Mouse (Mus musculus) heart, embryonic 16.5 days (tissue): Measurements from ENCODE around the gene Slc39a13. TPM values are rescaled to one million over a fixed set of nuclear protein-coding genes. Genes with fewer than 3 reads are reported as not detected.
"Not testable (repeated sequence)": the region's sequence is repeated elsewhere in the genome, so short reads cannot be mapped to it uniquely, and the experiment has no call there.

Experiments used
- ATAC-seq: fragments of 200-750 bp; cut with Nextera tagmentation; replicated peaks from 2 replicates; pipeline ENCODE4 v1.8.0; 2017; ENCODE audit warnings: moderate number of reproducible peaks; ENCODE audit not compliant: insufficient read depth, low FRiP score; ENCODE audit errors: extremely low read depth
- H3K27ac ChIP-seq: fragments of 300-500 bp; sonication (generic); 2 replicates; pipeline ENCODE4 v1.5.1; 2014; ENCODE audit warnings: mild to moderate bottlenecking, low read length, control low read depth, moderate library complexity
- H3K27me3 ChIP-seq: fragments of 300-500 bp; sonication (generic); 2 replicates; pipeline ENCODE4 v1.6.1; 2014; ENCODE audit warnings: low read length, mixed read lengths; ENCODE audit not compliant: control insufficient read depth, insufficient read depth
- H3K36me3 ChIP-seq: fragments of 300-500 bp; sonication (generic); 2 replicates; pipeline ENCODE4 v1.6.1; 2014; ENCODE audit not compliant: control insufficient read depth, insufficient read depth
- H3K4me1 ChIP-seq: fragments of 300-500 bp; sonication (generic); 2 replicates; pipeline ENCODE4 v1.6.1; 2014; ENCODE audit warnings: low read length, mixed read lengths; ENCODE audit not compliant: control insufficient read depth, insufficient read depth
- H3K4me2 ChIP-seq: fragments of 300-500 bp; sonication (generic); 2 replicates; pipeline ENCODE4 v1.6.1; 2014; ENCODE audit warnings: low read depth, mild to moderate bottlenecking, control low read depth, low read length
- H3K4me3 ChIP-seq: fragments of 300-500 bp; sonication (generic); 2 replicates; pipeline ENCODE4 v1.5.1; 2014; ENCODE audit warnings: mild to moderate bottlenecking, control low read depth, low read length
- H3K9ac ChIP-seq: fragments of 300-500 bp; sonication (generic); 2 replicates; pipeline ENCODE4 v1.6.1; 2014; ENCODE audit warnings: low read length, control low read depth
- H3K9me3 ChIP-seq: fragments of 300-500 bp; sonication (generic); replicated peaks from 2 replicates; pipeline ENCODE4 v1.6.1; 2016; ENCODE audit warnings: low read length; ENCODE audit not compliant: control insufficient read depth
- WGBS: fragments of 180-500 bp; shearing (Covaris S2); extraction: QIAGEN DNeasy Blood & Tissue Kit; methylation state at CpG from one replicate; pipeline ENCODE4 v1.1.7; 2014; 5-methylcytosine and 5-hydroxymethylcytosine counted together
- polyA plus RNA-seq: library from polyadenylated mRNA; unstranded; fragments of >200 nt; fragmentation: Nextera tagmentation; extraction: Ambion mirVana; gene quantifications from 2 replicates; pipeline ENCODE4 v1.2.1, GENCODE M21; 2015

Slc39a13 gene
- polyA plus RNA-seq, 1 experiment from 2014 or later, result 61.3 TPM

GRCm38 (mm10) chr2:91051917-91052316, 18.3 kb downstream of the Slc39a13 start:
- Histone ChIP-seq H3K9me3 (no peaks in the 10 kb centered on the region), H3K4me3 (no peak overlapping the region), H3K27me3 (no peaks in the 10 kb centered on the region), H3K9ac (no peak overlapping the region), H3K36me3 (peaks cover 15% of the 10 kb centered on the region), H3K4me1 (peaks cover 6% of the 10 kb centered on the region), H3K4me2 (no peak overlapping the region), H3K27ac (no peak overlapping the region)
- WGBS, result 65% methylated on average over 3 of the region's 3 CpGs
- ATAC-seq, result no peak

GRCm38 (mm10) chr2:91047359-91047758, 22.9 kb downstream of the Slc39a13 start:
- Histone ChIP-seq H3K36me3 (no peaks in the 10 kb centered on the region), H3K27ac (no peak overlapping the region), H3K9me3 (no peaks in the 10 kb centered on the region), H3K27me3 (no peaks in the 10 kb centered on the region), H3K9ac (no peak overlapping the region), H3K4me2 (no peak overlapping the region), H3K4me1 (no peaks in the 10 kb centered on the region), H3K4me3 (no peak overlapping the region)
- WGBS, result 80% methylated on average over 9 of the region's 9 CpGs
- ATAC-seq, result no peak

- not testable (repeated sequence) for H3K4me3 ChIP-seq, H3K9ac ChIP-seq, H3K4me2 ChIP-seq, H3K4me1 ChIP-seq, H3K36me3 ChIP-seq, H3K9me3 ChIP-seq, H3K27me3 ChIP-seq, ATAC-seq, H3K27ac ChIP-seq
- 74% methylated on average over 1 of the region's 1 CpGs for WGBS
These were observed 24.4 kb downstream of the Slc39a13 start for GRCm38 (mm10) chr2:91045805-91046204.

GRCm38 (mm10) chr2:91044727-91045126, 25.5 kb downstream of the Slc39a13 start:
- H3K4me2 ChIP-seq, result no peak overlapping the region
- H3K36me3 ChIP-seq, result peaks cover 2% of the 10 kb centered on the region; the same call in 1 of the 2 replicates

GRCm38 (mm10) chr2:91042651-91043398, 27.4 kb downstream of the Slc39a13 start:
- peaks cover 3% of the 10 kb centered on the region; the same call in 1 of the 2 replicates for H3K36me3 ChIP-seq
- H3K9ac ChIP-seq, result no peak overlapping the region
- no peaks in the 10 kb centered on the region for H3K4me1 ChIP-seq
- no peak overlapping the region for H3K27ac ChIP-seq
- no peaks in the 10 kb centered on the region; the same call in 1 of the 2 replicates for H3K9me3 ChIP-seq
- H3K27me3 ChIP-seq, result no peaks in the 10 kb centered on the region
- H3K4me2 ChIP-seq, result no peak overlapping the region
- peak; percentile 25; the same call in 1 of the 2 replicates for ATAC-seq
- WGBS, result 63% methylated on average over 20 of the region's 21 CpGs
- H3K4me3 ChIP-seq, result no peak overlapping the region

More at GRCm38 (mm10) chr2:91044727-91045126, 25.5 kb downstream of the Slc39a13 start:
- Histone ChIP-seq H3K9ac (no peak overlapping the region), H3K4me3 (no peak overlapping the region), H3K27me3 (no peaks in the 10 kb centered on the region), H3K27ac (no peak overlapping the region), H3K9me3 (no peaks in the 10 kb centered on the region; the same call in 1 of the 2 replicates), H3K4me1 (no peaks in the 10 kb centered on the region)
- 62% methylated on average over 13 of the region's 13 CpGs for WGBS
- ATAC-seq, result no peak

- H3K9me3 ChIP-seq, result no peaks in the 10 kb centered on the region; the same call in 1 of the 2 replicates
- H3K4me3 ChIP-seq, result no peak overlapping the region
- H3K4me2 ChIP-seq, result no peak overlapping the region
- peaks cover 3% of the 10 kb centered on the region; the same call in 1 of the 2 replicates for H3K36me3 ChIP-seq
- H3K4me1 ChIP-seq, result no peaks in the 10 kb centered on the region
- no peaks in the 10 kb centered on the region for H3K27me3 ChIP-seq
- no peak overlapping the region for H3K27ac ChIP-seq
- H3K9ac ChIP-seq, result no peak overlapping the region
- ATAC-seq, result 0 out of 2 replicates have a peak, but pooled peaks have one; percentile 15
- 62% methylated on average over 8 of the region's 8 CpGs for WGBS
These were observed 28.4 kb downstream of the Slc39a13 start for GRCm38 (mm10) chr2:91041786-91042185.

GRCm38 (mm10) chr2:91035385-91035784, 34.8 kb downstream of the Slc39a13 start, which contains the start of gene Rapsn:
Rapsn (plus strand) TSS chr2:91035620.
- H3K4me1 ChIP-seq, result peaks cover 2% of the 10 kb centered on the region; the same call in 1 of the 2 replicates
- peak within 1 kb of the TSS; percentile 52 for H3K9ac ChIP-seq
- 35% methylated on average over 9 of the region's 9 CpGs for whole genome bisulfite sequencing
- peaks cover 3% of the 10 kb centered on the region; the same call in 1 of the 2 replicates for H3K36me3 ChIP-seq
- peak within 1 kb of the TSS; percentile 79 for H3K27ac ChIP-seq
- peak within 1 kb of the TSS; percentile 30 for H3K4me3 ChIP-seq
- H3K9me3 ChIP-seq, result no peaks in the 10 kb centered on the region; the same call in 1 of the 2 replicates
- H3K4me2 ChIP-seq, result peak within 1 kb of the TSS; percentile 40
- no peaks in the 10 kb centered on the region for H3K27me3 ChIP-seq
- ATAC-seq, result peak; percentile 85

GRCm38 (mm10) chr2:91033000-91033399, 37.2 kb downstream of the Slc39a13 start:
- 19% methylated on average over 3 of the region's 3 CpGs for WGBS
- ATAC-seq, result no peak

GRCm38 (mm10) chr2:91031216-91031615, 39.0 kb downstream of the Slc39a13 start:
- Histone ChIP-seq H3K27ac (no peak overlapping the region), H3K4me1 (peaks cover 2% of the 10 kb centered on the region; the same call in 1 of the 2 replicates), H3K4me3 (no peak overlapping the region), H3K9me3 (no peaks in the 10 kb centered on the region), H3K9ac (no peak overlapping the region), H3K27me3 (no peaks in the 10 kb centered on the region), H3K36me3 (no peaks in the 10 kb centered on the region), H3K4me2 (no peak overlapping the region)
- 88% methylated on average over 4 of the region's 4 CpGs for WGBS
- no peak for ATAC-seq

More at GRCm38 (mm10) chr2:91033000-91033399, 37.2 kb downstream of the Slc39a13 start:
- Histone ChIP-seq H3K4me3 (no peak overlapping the region), H3K27me3 (no peaks in the 10 kb centered on the region), H3K4me2 (no peak overlapping the region), H3K27ac (no peak overlapping the region), H3K4me1 (peaks cover 2% of the 10 kb centered on the region; the same call in 1 of the 2 replicates), H3K9ac (no peak overlapping the region), H3K36me3 (no peaks in the 10 kb centered on the region), H3K9me3 (no peaks in the 10 kb centered on the region)
